Mouse (Mus musculus): ENCODE results near the gene Pnisr. TPM values are rescaled to one million over a fixed set of nuclear protein-coding genes. Genes with fewer than 3 reads are reported as not detected.

The Pnisr gene
- polyA plus RNA-seq, 1 experiment from 2014 or later, result 216 TPM

DNA sequence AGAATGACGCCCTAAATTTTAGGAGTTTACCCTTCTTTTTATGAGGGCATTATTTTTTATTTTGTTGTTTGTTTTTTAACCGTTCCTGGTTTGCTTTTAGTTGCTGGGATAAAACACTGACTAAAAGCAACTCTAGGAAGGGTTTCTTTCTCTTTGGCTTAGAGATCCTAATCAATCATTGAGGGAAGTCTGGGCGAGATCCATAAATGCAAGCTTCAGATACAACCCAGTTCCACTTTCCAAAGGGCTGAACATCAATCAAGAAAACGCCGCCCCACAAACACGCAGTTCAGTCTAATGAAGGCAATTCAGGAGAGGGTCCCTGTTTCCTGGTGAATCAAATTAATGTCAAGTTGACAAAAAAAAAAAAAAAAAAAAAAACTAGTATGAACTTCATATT lies 31.4 kb downstream of the Pnisr start:
- peak overlapping the region; percentile 62 for H3K4me2 ChIP-seq (replicated peaks)
- H3K27ac ChIP-seq, result no peak overlapping the region
- H3K4me1 ChIP-seq (replicated peaks), result peaks cover 6% of the 10 kb centered on the region; the same call in 1 of the 2 replicates
- H3K36me3 ChIP-seq, result peaks cover 19% of the 10 kb centered on the region
- H3K4me3 ChIP-seq (replicated peaks), result peak overlapping the region; percentile 78
- H3K9me3 ChIP-seq, result no peaks in the 10 kb centered on the region
- 35% methylated on average over 6 of the region's 6 CpGs for WGBS
- H3K9ac ChIP-seq (replicated peaks), result no peak overlapping the region; the same call in 1 of the 2 replicates
- no peak for ATAC-seq
- no peaks in the 10 kb centered on the region for H3K27me3 ChIP-seq

DNA sequence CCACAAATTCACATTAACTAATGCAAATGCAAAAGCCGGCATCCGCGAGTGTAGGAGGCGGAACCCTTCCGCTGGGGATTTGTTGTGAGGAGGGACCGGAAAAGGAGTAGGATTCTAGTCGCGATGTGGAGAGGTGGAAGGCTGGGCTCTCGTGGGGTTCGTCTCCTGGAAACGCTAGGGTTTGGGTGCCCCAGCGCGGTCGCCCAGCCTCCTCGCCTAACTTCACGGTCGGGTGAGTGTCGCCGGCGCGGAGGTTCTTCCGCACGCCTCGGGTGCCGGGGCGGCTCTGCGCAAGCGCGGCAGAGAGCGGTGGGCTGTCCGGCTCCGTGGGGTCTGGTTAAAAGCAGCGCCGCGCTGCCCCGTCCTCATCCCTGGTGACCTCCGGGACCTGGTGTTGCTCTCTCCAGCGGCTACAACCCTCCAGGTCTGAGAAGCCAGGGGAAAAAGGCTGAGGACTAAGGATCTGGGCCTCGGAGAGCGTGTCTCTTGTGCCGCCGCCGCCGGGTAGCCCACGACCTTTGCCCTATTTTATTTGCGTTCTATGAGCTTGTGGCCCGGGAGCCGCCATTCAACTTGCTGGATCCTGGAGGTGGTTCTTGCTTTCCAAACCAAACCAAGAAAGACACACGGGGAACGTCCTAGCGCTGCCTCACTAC lies 32.3 kb downstream of the Pnisr start, which contains the start of gene Coq3:
Coq3 (plus strand) TSS at position 109 of the 656 bp plus-strand sequence.
- no peaks in the 10 kb centered on the region for H3K9me3 ChIP-seq
- peak; percentile 96 for ATAC-seq
- 0% methylated on average over 51 of the region's 51 CpGs for WGBS
- H3K9ac ChIP-seq (replicated peaks), result peak within 1 kb of the TSS; percentile 82
- peaks cover 13% of the 10 kb centered on the region for H3K36me3 ChIP-seq
- peak within 1 kb of the TSS; percentile 91 for H3K27ac ChIP-seq
- H3K4me2 ChIP-seq (replicated peaks), result peak within 1 kb of the TSS; percentile 62
- peaks cover 6% of the 10 kb centered on the region; the same call in 1 of the 2 replicates for H3K4me1 ChIP-seq (replicated peaks)
- no peaks in the 10 kb centered on the region for H3K27me3 ChIP-seq
- peak within 1 kb of the TSS; percentile 78 for H3K4me3 ChIP-seq (replicated peaks)

DNA sequence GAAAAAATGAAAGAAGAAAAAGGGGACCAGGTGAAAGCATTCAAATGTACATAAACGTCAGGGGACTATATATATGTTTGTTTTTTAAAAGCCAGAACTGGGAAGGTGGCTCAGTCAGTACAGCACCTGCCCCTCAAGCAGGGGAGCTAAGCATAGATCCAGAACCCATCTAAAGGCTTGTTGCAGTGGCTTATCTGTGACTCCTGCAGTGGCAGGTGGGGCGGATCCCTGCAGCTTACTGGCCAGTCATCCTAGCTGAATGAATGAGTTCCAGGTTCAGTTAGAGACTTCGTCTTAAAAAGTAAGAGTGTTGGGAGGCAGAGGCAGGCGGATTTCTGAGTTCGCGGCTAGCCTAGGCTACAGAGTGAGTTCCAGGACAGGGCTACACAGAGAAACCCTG lies 35.4 kb downstream of the Pnisr start:
- Histone ChIP-seq H3K4me1 (replicated peaks) (peaks cover 6% of the 10 kb centered on the region; the same call in 1 of the 2 replicates), H3K36me3 (no peaks in the 10 kb centered on the region), H3K9ac (replicated peaks) (no peak overlapping the region), H3K4me3 (replicated peaks) (no peak overlapping the region), H3K4me2 (replicated peaks) (no peak overlapping the region), H3K27ac (no peak overlapping the region), H3K27me3 (no peaks in the 10 kb centered on the region), H3K9me3 (no peaks in the 10 kb centered on the region)
- no peak for ATAC-seq
- 95% methylated on average over 6 of the region's 6 CpGs for WGBS

DNA sequence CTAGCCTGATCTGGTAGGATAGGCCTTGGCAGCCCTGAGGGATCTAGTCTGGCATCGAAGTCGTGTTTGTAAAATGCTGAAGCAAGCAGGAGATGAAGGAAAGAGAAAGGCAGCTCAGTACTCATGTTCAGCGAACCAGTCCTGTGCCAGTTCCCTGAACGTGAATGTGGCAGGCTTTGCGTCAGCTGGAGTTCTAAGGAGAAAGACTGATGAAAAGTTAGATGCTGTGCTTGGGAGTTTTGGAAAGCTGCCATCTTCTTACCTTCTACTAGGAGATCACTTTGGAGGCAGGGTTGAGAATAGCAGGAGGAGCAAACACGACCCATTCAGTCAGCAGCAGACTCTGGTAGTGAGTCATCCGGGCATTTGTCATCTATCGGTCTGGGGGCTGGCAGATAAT lies 38.4 kb downstream of the Pnisr start:
- WGBS, result 95% methylated on average over 8 of the region's 8 CpGs
- no peak for ATAC-seq
- no peak overlapping the region for H3K9ac ChIP-seq (replicated peaks)
- no peak overlapping the region for H3K4me2 ChIP-seq (replicated peaks)
- no peaks in the 10 kb centered on the region for H3K4me1 ChIP-seq (replicated peaks)
- H3K36me3 ChIP-seq, result no peaks in the 10 kb centered on the region
- H3K27ac ChIP-seq, result no peak overlapping the region
- H3K27me3 ChIP-seq, result no peaks in the 10 kb centered on the region
- H3K4me3 ChIP-seq (replicated peaks), result no peak overlapping the region
- H3K9me3 ChIP-seq, result no peaks in the 10 kb centered on the region

Other genes starting within 250 kb of the Pnisr start
- gene Prdm13, start 161.6 kb upstream of the Pnisr start, polyA plus RNA-seq (2015; fragmentation: Nextera tagmentation; extraction: Ambion mirVana), result 0.28 and 0.45 TPM in 2 replicates
- gene Ccnc, start 119.9 kb upstream of the Pnisr start, polyA plus RNA-seq (2015; fragmentation: Nextera tagmentation; extraction: Ambion mirVana), result 65.7 and 75.0 TPM in 2 replicates
- gene Usp45, start 80.4 kb upstream of the Pnisr start, polyA plus RNA-seq (2015; fragmentation: Nextera tagmentation; extraction: Ambion mirVana), result 7.5 and 7.8 TPM in 2 replicates
- 28.5 and 30.6 TPM in 2 replicates for gene Tstd3, start 80.4 kb upstream of the Pnisr start, polyA plus RNA-seq (2015; fragmentation: Nextera tagmentation; extraction: Ambion mirVana)
- gene Coq3, start 32.1 kb downstream of the Pnisr start, polyA plus RNA-seq (2015; fragmentation: Nextera tagmentation; extraction: Ambion mirVana), result 11.1 and 11.8 TPM in 2 replicates
- 19.8 and 21.6 TPM in 2 replicates for gene Faxc, start 83.7 kb downstream of the Pnisr start, polyA plus RNA-seq (2015; fragmentation: Nextera tagmentation; extraction: Ambion mirVana)